Mouse (Mus musculus): Measurements from ENCODE around the gene Tdp2. TPM values are rescaled to one million over a fixed set of nuclear protein-coding genes. Genes with fewer than 3 reads are reported as not detected.
A peak's percentile ranks its signal among the peaks of the same experiment; 100 is the strongest.
"Not testable (repeated sequence)": the region's sequence is repeated elsewhere in the genome, so short reads cannot be mapped to it uniquely, and the experiment has no call there.

Tdp2 gene
- polyA plus RNA-seq, 1 experiment, result 30.2 TPM

- DNase-seq (ENCODE audit: extremely low spot score in 1 of 2, low spot score in 1 of 2), result peak in 1 of 2 experiments; percentile 16
Measured at GRCm38 (mm10) chr13:24822663-24823343, 8.7 kb upstream of the Tdp2 start.

- no peak for DNase-seq (ENCODE audit: extremely low spot score in 1 of 2, low spot score in 1 of 2)
Measured at GRCm38 (mm10) chr13:24824647-24825046, 6.8 kb upstream of the Tdp2 start.

GRCm38 (mm10) chr13:24825587-24825986 is 5.9 kb upstream of the Tdp2 start:
- no peak for DNase-seq (ENCODE audit: extremely low spot score in 1 of 2, low spot score in 1 of 2)

- DNase-seq (ENCODE audit: extremely low spot score in 1 of 2, low spot score in 1 of 2), result no peak
Measured at GRCm38 (mm10) chr13:24826116-24826515, 5.4 kb upstream of the Tdp2 start.

- DNase-seq (ENCODE audit: extremely low spot score in 1 of 2, low spot score in 1 of 2), result no peak
Measured at GRCm38 (mm10) chr13:24830756-24831352, 625 bp upstream of the Tdp2 start.

- no peak for DNase-seq (ENCODE audit: extremely low spot score in 1 of 2, low spot score in 1 of 2)
Measured at GRCm38 (mm10) chr13:24832131-24832810, 792 bp downstream of the Tdp2 start.

- no peak for DNase-seq (ENCODE audit: extremely low spot score in 1 of 2, low spot score in 1 of 2)
Measured at GRCm38 (mm10) chr13:24832811-24833155, 1.3 kb downstream of the Tdp2 start.

- not testable (repeated sequence) for DNase-seq (ENCODE audit: extremely low spot score in 1 of 2, low spot score in 1 of 2)
Measured at GRCm38 (mm10) chr13:24837765-24838164, 6.3 kb downstream of the Tdp2 start.

GRCm38 (mm10) chr13:24839831-24840230 is 8.4 kb downstream of the Tdp2 start:
- DNase-seq (ENCODE audit: extremely low spot score in 1 of 2, low spot score in 1 of 2), result no peak

- DNase-seq (ENCODE audit: extremely low spot score in 1 of 2, low spot score in 1 of 2), result no peak
Measured at GRCm38 (mm10) chr13:24841702-24842101, 10.2 kb downstream of the Tdp2 start.

- peak; percentile 36 to 80 for DNase-seq (ENCODE audit: extremely low spot score in 1 of 2, low spot score in 1 of 2)
Measured at GRCm38 (mm10) chr13:24844983-24845955, 13.8 kb downstream of the Tdp2 start, which contains the start of gene D130043K22Rik. TSS of gene D130043K22Rik (plus strand) at chr13:24845135.

- DNase-seq (ENCODE audit: extremely low spot score in 1 of 2, low spot score in 1 of 2), result no peak
Measured at GRCm38 (mm10) chr13:24849318-24849717, 17.8 kb downstream of the Tdp2 start.

GRCm38 (mm10) chr13:24851989-24852388 is 20.5 kb downstream of the Tdp2 start:
- no peak for DNase-seq (ENCODE audit: extremely low spot score in 1 of 2, low spot score in 1 of 2)

GRCm38 (mm10) chr13:24852570-24852969 is 21.1 kb downstream of the Tdp2 start:
- DNase-seq (ENCODE audit: extremely low spot score in 1 of 2, low spot score in 1 of 2), result no peak

GRCm38 (mm10) chr13:24859115-24859514 is 27.6 kb downstream of the Tdp2 start:
- no peak for DNase-seq (ENCODE audit: extremely low spot score in 1 of 2, low spot score in 1 of 2)

GRCm38 (mm10) chr13:24861084-24861483 is 29.6 kb downstream of the Tdp2 start:
- no peak for DNase-seq (ENCODE audit: extremely low spot score in 1 of 2, low spot score in 1 of 2)

- DNase-seq (ENCODE audit: extremely low spot score in 1 of 2, low spot score in 1 of 2), result no peak
Measured at GRCm38 (mm10) chr13:24862021-24862420, 30.5 kb downstream of the Tdp2 start.

- peak in 1 of 2 experiments; percentile 77 for DNase-seq (ENCODE audit: extremely low spot score in 1 of 2, low spot score in 1 of 2)
Measured at GRCm38 (mm10) chr13:24862520-24862919, 31.0 kb downstream of the Tdp2 start.

- no peak for DNase-seq (ENCODE audit: extremely low spot score in 1 of 2, low spot score in 1 of 2)
Measured at GRCm38 (mm10) chr13:24866430-24867402, 35.2 kb downstream of the Tdp2 start.
